Comparison of ENCODE assay signal across 18 mouse cellular contexts in genomic region chr19:28477326-28477863, GRCm38 (mm10).
DNase-seq lines count a peak whose midpoint lies in the region; ATAC-seq lines count a peak whose summit lies in the region.
"Had no signal": no experiment of that assay in that cellular context is flagged by ENCODE, and none has a peak within 500 bp of the region (broad histone marks: within the 10 kb centered on the region; RNA-seq: fewer than 3 reads in every experiment).

No protein-coding gene starts in this region.

- H3K4me3 ChIP-seq in forebrain, embryonic 12.5 days (replicated peaks) = no peak overlapping the region
- no peak overlapping the region for H3K4me3 ChIP-seq in forebrain, embryonic 15.5 days
- no peak overlapping the region for H3K4me3 ChIP-seq in hindbrain, embryonic 13.5 days
- H3K4me3 ChIP-seq: embryonic facial prominence, embryonic 13.5 days; heart, embryonic 13.5 days; intestine, embryonic 15.5 days; neural tube, embryonic 13.5 days had no signal

- H3K4me2 ChIP-seq in forebrain, embryonic 12.5 days = no peak overlapping the region
- no peak overlapping the region for H3K4me2 ChIP-seq in forebrain, embryonic 15.5 days (replicated peaks)
- no peak overlapping the region for H3K4me2 ChIP-seq in hindbrain, embryonic 13.5 days
- H3K4me2 ChIP-seq: embryonic facial prominence, embryonic 13.5 days; heart, embryonic 13.5 days; intestine, embryonic 15.5 days; neural tube, embryonic 13.5 days had no signal

- no peak overlapping the region for H3K9ac ChIP-seq in forebrain, embryonic 12.5 days
- no peak overlapping the region for H3K9ac ChIP-seq in forebrain, embryonic 15.5 days (replicated peaks)
- H3K9ac ChIP-seq in hindbrain, embryonic 13.5 days = no peak overlapping the region
- H3K9ac ChIP-seq: embryonic facial prominence, embryonic 13.5 days; heart, embryonic 13.5 days; intestine, embryonic 15.5 days; liver, postnatal 0 days; neural tube, embryonic 13.5 days had no signal

- peaks cover 51% of the 10 kb centered on the region for H3K27me3 ChIP-seq in forebrain, embryonic 12.5 days
- no peaks in the 10 kb centered on the region for H3K27me3 ChIP-seq in forebrain, embryonic 15.5 days
- no peaks in the 10 kb centered on the region for H3K27me3 ChIP-seq in hindbrain, embryonic 13.5 days
- H3K27me3 ChIP-seq: embryonic facial prominence, embryonic 13.5 days; heart, embryonic 13.5 days; intestine, embryonic 15.5 days; neural tube, embryonic 13.5 days had no signal

- WGBS in forebrain, embryonic 12.5 days = 5% methylated on average over 6 of the region's 6 CpGs
- 6% methylated on average over 6 of the region's 6 CpGs for WGBS in forebrain, embryonic 15.5 days
- 9% methylated on average over 6 of the region's 6 CpGs for WGBS in hindbrain, embryonic 13.5 days

- H3K4me1 ChIP-seq in forebrain, embryonic 12.5 days = peaks cover 20% of the 10 kb centered on the region
- H3K4me1 ChIP-seq in forebrain, embryonic 15.5 days = peaks cover 7% of the 10 kb centered on the region; the same call in 1 of the 2 replicates
- peaks cover 6% of the 10 kb centered on the region for H3K4me1 ChIP-seq in hindbrain, embryonic 13.5 days (replicated peaks)
- H3K4me1 ChIP-seq: heart, embryonic 13.5 days; intestine, embryonic 15.5 days had no signal

- 0 out of 2 replicates have a peak overlapping the region, but pooled peaks have one; percentile 5 for H3K27ac ChIP-seq in forebrain, embryonic 12.5 days
- no peak overlapping the region for H3K27ac ChIP-seq in forebrain, embryonic 15.5 days (replicated peaks)
- H3K27ac ChIP-seq in hindbrain, embryonic 13.5 days = 0 out of 2 replicates have a peak overlapping the region, but pooled peaks have one; percentile 15
- H3K27ac ChIP-seq: embryonic facial prominence, embryonic 13.5 days; heart, embryonic 13.5 days; intestine, embryonic 15.5 days; neural tube, embryonic 13.5 days had no signal

- peak; percentile 54 for DNase-seq in kidney, adult 9 months
- no peak for DNase-seq in kidney, postnatal 10 days
- DNase-seq in ZHBTc4 (ENCODE audit: low read depth, low spot score) = peak; percentile 21
- no peak for DNase-seq in gastrocnemius, postnatal 10 days
- DNase-seq: adrenal gland, adult 2 months; cerebellum, postnatal 14 days; heart, postnatal 36 days; liver; liver, postnatal 0 days; thymus, postnatal 4 days had no signal

- H3K9me3 ChIP-seq in forebrain, embryonic 12.5 days = no peaks in the 10 kb centered on the region
- no peaks in the 10 kb centered on the region for H3K9me3 ChIP-seq in forebrain, embryonic 15.5 days
- H3K9me3 ChIP-seq in hindbrain, embryonic 13.5 days = no peaks in the 10 kb centered on the region
- H3K9me3 ChIP-seq: embryonic facial prominence, embryonic 13.5 days; heart, embryonic 13.5 days; intestine, embryonic 15.5 days; neural tube, embryonic 13.5 days had no signal

- no peaks in the 10 kb centered on the region for H3K36me3 ChIP-seq in forebrain, embryonic 12.5 days (replicated peaks)
- no peaks in the 10 kb centered on the region for H3K36me3 ChIP-seq in forebrain, embryonic 15.5 days
- no peaks in the 10 kb centered on the region for H3K36me3 ChIP-seq in hindbrain, embryonic 13.5 days
- H3K36me3 ChIP-seq: embryonic facial prominence, embryonic 13.5 days; heart, embryonic 13.5 days; intestine, embryonic 15.5 days; neural tube, embryonic 13.5 days had no signal

- no peak for ATAC-seq in forebrain, embryonic 12.5 days (ENCODE audit: low FRiP score)
- ATAC-seq in forebrain, embryonic 15.5 days (replicated peaks) = no peak
- no peak for ATAC-seq in hindbrain, embryonic 13.5 days (ENCODE audit: low FRiP score)
- no peak for ATAC-seq in megakaryocyte, adult 5-6 weeks (ENCODE audit: poor library complexity, severe bottlenecking)
- ATAC-seq: intestine, embryonic 15.5 days; liver, postnatal 0 days had no signal

Comparison
In these comparisons a context has a peak if more than half of its experiments do, and no peak if none do; other contexts are left out.
1. DNase-seq: peak in kidney, adult 9 months (single experiment) and ZHBTc4 (single experiment); none in kidney, postnatal 10 days (single experiment) and gastrocnemius, postnatal 10 days (single experiment).